Mouse (Mus musculus): Measurements from ENCODE around the gene Bpi. TPM values are rescaled to one million over a fixed set of nuclear protein-coding genes. Genes with fewer than 3 reads are reported as not detected.

Gene Bpi
- polyA plus RNA-seq, 1 experiment from 2014 or later: not detected

GRCm38 (mm10) chr2:158215283-158216117 lies 42.4 kb upstream of the Bpi start:
- ATAC-seq (ENCODE audit: low FRiP score, low TSS enrichment) (no peak; the same call in 1 of the 2 replicates), DNase-seq (ENCODE audit: low spot score) (no peak)
- H3K4me1 ChIP-seq (replicated peaks; ENCODE audit: control insufficient read depth, insufficient read depth): no peaks in the 10 kb centered on the region
- H3K9me3 ChIP-seq (ENCODE audit: control insufficient read depth, low read length): no peaks in the 10 kb centered on the region
- no peaks in the 10 kb centered on the region for H3K27me3 ChIP-seq (ENCODE audit: control insufficient read depth, insufficient read depth, low read length)
- no peak overlapping the region for H3K9ac ChIP-seq (ENCODE audit: low read length)
- no peak for TF ChIP-seq EP300 (optimal IDR thresholded peaks at IDR 0.05)
- no peak; the same call in 1 of the 2 replicates for TF ChIP-seq CTCF (IDR thresholded peaks at IDR 0.05; ENCODE audit: low read depth)
- WGBS: 34% methylated on average over 9 of the region's 9 CpGs
- no peak overlapping the region for H3K27ac ChIP-seq (replicated peaks)
- H3K4me3 ChIP-seq (ENCODE audit: low read depth, low read length): no peak overlapping the region
- H3K4me2 ChIP-seq (replicated peaks; ENCODE audit: low read depth): no peak overlapping the region
- H3K36me3 ChIP-seq (ENCODE audit: control insufficient read depth, insufficient read depth, low read length): no peaks in the 10 kb centered on the region

GRCm38 (mm10) chr2:158216510-158216909 lies 41.4 kb upstream of the Bpi start:
- 69% methylated on average over 8 of the region's 8 CpGs for WGBS
- no peak overlapping the region for H3K27ac ChIP-seq (replicated peaks)

GRCm38 (mm10) chr2:158219562-158219961 lies 38.3 kb upstream of the Bpi start:
- Histone ChIP-seq H3K4me2 (replicated peaks; ENCODE audit: low read depth) (no peak overlapping the region), H3K27me3 (ENCODE audit: control insufficient read depth, insufficient read depth, low read length) (no peaks in the 10 kb centered on the region), H3K9ac (ENCODE audit: low read length) (no peak overlapping the region), H3K4me3 (ENCODE audit: low read depth, low read length) (no peak overlapping the region), H3K27ac (replicated peaks) (no peak overlapping the region), H3K9me3 (ENCODE audit: control insufficient read depth, low read length) (no peaks in the 10 kb centered on the region), H3K36me3 (ENCODE audit: control insufficient read depth, insufficient read depth, low read length) (no peaks in the 10 kb centered on the region), H3K4me1 (replicated peaks; ENCODE audit: control insufficient read depth, insufficient read depth) (no peaks in the 10 kb centered on the region)
- ATAC-seq (ENCODE audit: low FRiP score, low TSS enrichment) (no peak), DNase-seq (ENCODE audit: low spot score) (no peak)
- 97% methylated on average over 2 of the region's 2 CpGs for WGBS
- TF ChIP-seq EP300 (optimal IDR thresholded peaks at IDR 0.05) (no peak), CTCF (IDR thresholded peaks at IDR 0.05; ENCODE audit: low read depth) (no peak)

More at GRCm38 (mm10) chr2:158216510-158216909, 41.4 kb upstream of the Bpi start:
- H3K9ac ChIP-seq (ENCODE audit: low read length): no peak overlapping the region
- H3K36me3 ChIP-seq (ENCODE audit: control insufficient read depth, insufficient read depth, low read length): no peaks in the 10 kb centered on the region
- H3K4me1 ChIP-seq (replicated peaks; ENCODE audit: control insufficient read depth, insufficient read depth): no peaks in the 10 kb centered on the region
- no peaks in the 10 kb centered on the region for H3K27me3 ChIP-seq (ENCODE audit: control insufficient read depth, insufficient read depth, low read length)
- DNase-seq (ENCODE audit: low spot score): no peak
- no peak overlapping the region for H3K4me3 ChIP-seq (ENCODE audit: low read depth, low read length)
- no peaks in the 10 kb centered on the region for H3K9me3 ChIP-seq (ENCODE audit: control insufficient read depth, low read length)
- ATAC-seq (ENCODE audit: low FRiP score, low TSS enrichment): no peak
- no peak overlapping the region for H3K4me2 ChIP-seq (replicated peaks; ENCODE audit: low read depth)
- no peak for TF ChIP-seq CTCF (IDR thresholded peaks at IDR 0.05; ENCODE audit: low read depth)
- no peak for TF ChIP-seq EP300 (optimal IDR thresholded peaks at IDR 0.05)

GRCm38 (mm10) chr2:158221446-158222084 lies 36.3 kb upstream of the Bpi start:
- Histone ChIP-seq H3K27ac (replicated peaks) (no peak overlapping the region), H3K9me3 (ENCODE audit: control insufficient read depth, low read length) (no peaks in the 10 kb centered on the region), H3K27me3 (ENCODE audit: control insufficient read depth, insufficient read depth, low read length) (no peaks in the 10 kb centered on the region), H3K36me3 (ENCODE audit: control insufficient read depth, insufficient read depth, low read length) (no peaks in the 10 kb centered on the region), H3K4me3 (ENCODE audit: low read depth, low read length) (no peak overlapping the region), H3K9ac (ENCODE audit: low read length) (no peak overlapping the region), H3K4me2 (replicated peaks; ENCODE audit: low read depth) (no peak overlapping the region), H3K4me1 (replicated peaks; ENCODE audit: control insufficient read depth, insufficient read depth) (no peaks in the 10 kb centered on the region)
- no peak for ATAC-seq (ENCODE audit: low FRiP score, low TSS enrichment)
- no peak for DNase-seq (ENCODE audit: low spot score)
- TF ChIP-seq CTCF (IDR thresholded peaks at IDR 0.05; ENCODE audit: low read depth) (no peak), EP300 (optimal IDR thresholded peaks at IDR 0.05) (no peak)
- 86% methylated on average over 9 of the region's 9 CpGs for WGBS

GRCm38 (mm10) chr2:158222664-158223063 lies 35.2 kb upstream of the Bpi start:
- Histone ChIP-seq H3K4me2 (replicated peaks; ENCODE audit: low read depth) (no peak overlapping the region), H3K4me3 (ENCODE audit: low read depth, low read length) (no peak overlapping the region), H3K4me1 (replicated peaks; ENCODE audit: control insufficient read depth, insufficient read depth) (no peaks in the 10 kb centered on the region), H3K9ac (ENCODE audit: low read length) (no peak overlapping the region), H3K27ac (replicated peaks) (no peak overlapping the region), H3K36me3 (ENCODE audit: control insufficient read depth, insufficient read depth, low read length) (no peaks in the 10 kb centered on the region), H3K9me3 (ENCODE audit: control insufficient read depth, low read length) (no peaks in the 10 kb centered on the region), H3K27me3 (ENCODE audit: control insufficient read depth, insufficient read depth, low read length) (no peaks in the 10 kb centered on the region)
- ATAC-seq (ENCODE audit: low FRiP score, low TSS enrichment): no peak
- no peak for DNase-seq (ENCODE audit: low spot score)
- TF ChIP-seq CTCF (IDR thresholded peaks at IDR 0.05; ENCODE audit: low read depth) (no peak), EP300 (optimal IDR thresholded peaks at IDR 0.05) (no peak)
- WGBS: 49% methylated on average over 4 of the region's 4 CpGs

- no peak for DNase-seq (ENCODE audit: low spot score)
- H3K9me3 ChIP-seq (ENCODE audit: control insufficient read depth, low read length): no peaks in the 10 kb centered on the region
- H3K9ac ChIP-seq (ENCODE audit: low read length): no peak overlapping the region
- H3K36me3 ChIP-seq (ENCODE audit: control insufficient read depth, insufficient read depth, low read length): no peaks in the 10 kb centered on the region
- no peaks in the 10 kb centered on the region for H3K27me3 ChIP-seq (ENCODE audit: control insufficient read depth, insufficient read depth, low read length)
- ATAC-seq (ENCODE audit: low FRiP score, low TSS enrichment): no peak
- H3K4me1 ChIP-seq (replicated peaks; ENCODE audit: control insufficient read depth, insufficient read depth): no peaks in the 10 kb centered on the region
- no peak overlapping the region for H3K4me2 ChIP-seq (replicated peaks; ENCODE audit: low read depth)
- TF ChIP-seq CTCF (IDR thresholded peaks at IDR 0.05; ENCODE audit: low read depth) (no peak), EP300 (optimal IDR thresholded peaks at IDR 0.05) (no peak)
- 58% methylated on average over 3 of the region's 3 CpGs for WGBS
- no peak overlapping the region for H3K27ac ChIP-seq (replicated peaks)
- H3K4me3 ChIP-seq (ENCODE audit: low read depth, low read length): no peak overlapping the region
Observed at GRCm38 (mm10) chr2:158223497-158223896, 34.4 kb upstream of the Bpi start.
